Mouse (Mus musculus): ENCODE data around the gene Eaf2. TPM values are rescaled to one million over a fixed set of nuclear protein-coding genes. Genes with fewer than 3 reads are reported as not detected.
"Not testable (repeated sequence)": the region's sequence is repeated elsewhere in the genome, so short reads cannot be mapped to it uniquely, and the experiment has no call there.

The Eaf2 gene
- polyA plus RNA-seq, 1 experiment from 2014 or later, result 1.0 TPM

- H3K4me2 ChIP-seq (replicated peaks; ENCODE audit: low read depth), result peak overlapping the region; percentile 78
- no peak for TF ChIP-seq CTCF (IDR thresholded peaks at IDR 0.05; ENCODE audit: low read depth)
- peak overlapping the region; percentile 88 for H3K27ac ChIP-seq (ENCODE audit: low read depth, low read length)
- H3K9me3 ChIP-seq (ENCODE audit: control insufficient read depth), result no peaks in the 10 kb centered on the region
- whole genome bisulfite sequencing, result 1% methylated on average over 48 of the region's 48 CpGs
- no peaks in the 10 kb centered on the region for H3K27me3 ChIP-seq (replicated peaks; ENCODE audit: control insufficient read depth, insufficient read depth, low read length)
- peaks cover 5% of the 10 kb centered on the region; the same call in 1 of the 2 replicates for H3K36me3 ChIP-seq (ENCODE audit: control insufficient read depth, insufficient read depth)
- H3K4me1 ChIP-seq (replicated peaks; ENCODE audit: control insufficient read depth, insufficient read depth, low read length), result peaks cover 6% of the 10 kb centered on the region
- peak overlapping the region; percentile 96 for H3K9ac ChIP-seq (ENCODE audit: low read depth, low read length)
- ATAC-seq, result peak; percentile 58
- peak overlapping the region; percentile 82 for H3K4me3 ChIP-seq (ENCODE audit: low read depth, low read length)
Measured at GRCm38 (mm10) chr16:36875276-36875851, 561 bp upstream of the Eaf2 start.

GRCm38 (mm10) chr16:36869442-36869841 lies 5.4 kb downstream of the Eaf2 start:
- 96% methylated on average over 2 of the region's 2 CpGs for WGBS
- no peaks in the 10 kb centered on the region for H3K27me3 ChIP-seq (replicated peaks; ENCODE audit: control insufficient read depth, insufficient read depth, low read length)
- no peak for TF ChIP-seq CTCF (IDR thresholded peaks at IDR 0.05; ENCODE audit: low read depth)

GRCm38 (mm10) chr16:36863585-36863984 lies 11.2 kb downstream of the Eaf2 start:
- H3K27me3 ChIP-seq (replicated peaks; ENCODE audit: control insufficient read depth, insufficient read depth, low read length), result no peaks in the 10 kb centered on the region
- 82% methylated on average over 3 of the region's 3 CpGs for WGBS
- H3K27ac ChIP-seq (ENCODE audit: low read depth, low read length), result no peak overlapping the region
- H3K9me3 ChIP-seq (ENCODE audit: control insufficient read depth), result no peaks in the 10 kb centered on the region
- ATAC-seq, result no peak
- peaks cover 11% of the 10 kb centered on the region for H3K36me3 ChIP-seq (ENCODE audit: control insufficient read depth, insufficient read depth)
- no peaks in the 10 kb centered on the region for H3K4me1 ChIP-seq (replicated peaks; ENCODE audit: control insufficient read depth, insufficient read depth, low read length)
- no peak for TF ChIP-seq CTCF (IDR thresholded peaks at IDR 0.05; ENCODE audit: low read depth)
- H3K9ac ChIP-seq (ENCODE audit: low read depth, low read length), result no peak overlapping the region
- no peak overlapping the region for H3K4me3 ChIP-seq (ENCODE audit: low read depth, low read length)
- H3K4me2 ChIP-seq (replicated peaks; ENCODE audit: low read depth), result no peak overlapping the region

More at GRCm38 (mm10) chr16:36869442-36869841, 5.4 kb downstream of the Eaf2 start:
- Histone ChIP-seq H3K36me3 (ENCODE audit: control insufficient read depth, insufficient read depth) (peaks cover 12% of the 10 kb centered on the region; the same call in 1 of the 2 replicates), H3K9ac (ENCODE audit: low read depth, low read length) (no peak overlapping the region), H3K4me2 (replicated peaks; ENCODE audit: low read depth) (no peak overlapping the region), H3K4me1 (replicated peaks; ENCODE audit: control insufficient read depth, insufficient read depth, low read length) (peaks cover 6% of the 10 kb centered on the region; the same call in 1 of the 2 replicates), H3K4me3 (ENCODE audit: low read depth, low read length) (no peak overlapping the region), H3K27ac (ENCODE audit: low read depth, low read length) (no peak overlapping the region), H3K9me3 (ENCODE audit: control insufficient read depth) (no peaks in the 10 kb centered on the region)
- no peak for ATAC-seq

- H3K27me3 ChIP-seq (replicated peaks; ENCODE audit: control insufficient read depth, insufficient read depth, low read length), result no peaks in the 10 kb centered on the region
- no peak for ATAC-seq
- H3K9ac ChIP-seq (ENCODE audit: low read depth, low read length), result no peak overlapping the region
- WGBS, result 93% methylated on average over 3 of the region's 3 CpGs
- no peak overlapping the region for H3K4me3 ChIP-seq (ENCODE audit: low read depth, low read length)
- no peak overlapping the region for H3K4me2 ChIP-seq (replicated peaks; ENCODE audit: low read depth)
- no peaks in the 10 kb centered on the region for H3K9me3 ChIP-seq (ENCODE audit: control insufficient read depth)
- TF ChIP-seq CTCF (IDR thresholded peaks at IDR 0.05; ENCODE audit: low read depth), result no peak
- peaks cover 10% of the 10 kb centered on the region; the same call in 1 of the 2 replicates for H3K36me3 ChIP-seq (ENCODE audit: control insufficient read depth, insufficient read depth)
- no peak overlapping the region for H3K27ac ChIP-seq (ENCODE audit: low read depth, low read length)
- no peaks in the 10 kb centered on the region for H3K4me1 ChIP-seq (replicated peaks; ENCODE audit: control insufficient read depth, insufficient read depth, low read length)
Measured at GRCm38 (mm10) chr16:36851202-36851601, 23.6 kb downstream of the Eaf2 start.

- not testable (repeated sequence) for H3K9ac ChIP-seq (ENCODE audit: low read depth, low read length); ATAC-seq; H3K4me3 ChIP-seq (ENCODE audit: low read depth, low read length); H3K9me3 ChIP-seq (ENCODE audit: control insufficient read depth); H3K4me1 ChIP-seq (replicated peaks; ENCODE audit: control insufficient read depth, insufficient read depth, low read length); H3K4me2 ChIP-seq (replicated peaks; ENCODE audit: low read depth); H3K27ac ChIP-seq (ENCODE audit: low read depth, low read length); H3K27me3 ChIP-seq (replicated peaks; ENCODE audit: control insufficient read depth, insufficient read depth, low read length)
- H3K36me3 ChIP-seq (ENCODE audit: control insufficient read depth, insufficient read depth), result peaks cover 14% of the 10 kb centered on the region; the same call in 1 of the 2 replicates
- WGBS, result 91% methylated on average over 1 of the region's 1 CpGs
Measured at GRCm38 (mm10) chr16:36846894-36847293, 27.9 kb downstream of the Eaf2 start.

GRCm38 (mm10) chr16:36828820-36829219 lies 46.0 kb downstream of the Eaf2 start:
- H3K4me2 ChIP-seq (replicated peaks; ENCODE audit: low read depth), result peak overlapping the region; percentile 92
- no peaks in the 10 kb centered on the region for H3K9me3 ChIP-seq (ENCODE audit: control insufficient read depth)
- ATAC-seq, result no peak
- peak overlapping the region; percentile 94 for H3K4me3 ChIP-seq (ENCODE audit: low read depth, low read length)
- H3K27ac ChIP-seq (ENCODE audit: low read depth, low read length), result no peak overlapping the region
- H3K9ac ChIP-seq (ENCODE audit: low read depth, low read length), result peak overlapping the region; percentile 83
- H3K4me1 ChIP-seq (replicated peaks; ENCODE audit: control insufficient read depth, insufficient read depth, low read length), result peaks cover 3% of the 10 kb centered on the region; the same call in 1 of the 2 replicates
- no peaks in the 10 kb centered on the region for H3K36me3 ChIP-seq (ENCODE audit: control insufficient read depth, insufficient read depth)
- 9% methylated on average over 11 of the region's 11 CpGs for WGBS
- no peaks in the 10 kb centered on the region for H3K27me3 ChIP-seq (replicated peaks; ENCODE audit: control insufficient read depth, insufficient read depth, low read length)
- no peak for TF ChIP-seq CTCF (IDR thresholded peaks at IDR 0.05; ENCODE audit: low read depth)

All from intestine, postnatal 0 days (tissue).